Mouse (Mus musculus) stomach, postnatal 0 days (tissue): ENCODE data around the gene Slain1. TPM values are rescaled to one million over a fixed set of nuclear protein-coding genes. Genes with fewer than 3 reads are reported as not detected.

Experiments used
- ATAC-seq: fragments of 200-750 bp; cut with Nextera tagmentation; 2 replicates; pipeline ENCODE4 v1.8.0; 2017; ENCODE audit not compliant: low FRiP score, low TSS enrichment
- DNase-seq: peaks from one replicate; pipeline ENCODE4 v3.0.0-alpha.2; 2016; ENCODE audit warnings: low spot score
- H3K27ac ChIP-seq: fragments of 300-500 bp; sonication (generic); replicated peaks from 2 replicates; pipeline ENCODE4 v1.5.1; 2014; ENCODE audit warnings: mild to moderate bottlenecking, control low read depth
- H3K27me3 ChIP-seq: fragments of 300-500 bp; sonication (generic); 2 replicates; pipeline ENCODE4 v1.6.1; 2014; ENCODE audit warnings: low read length; ENCODE audit not compliant: control insufficient read depth, insufficient read depth
- H3K36me3 ChIP-seq: fragments of 300-500 bp; sonication (generic); 2 replicates; pipeline ENCODE4 v1.6.1; 2014; ENCODE audit warnings: low read length, mixed read lengths; ENCODE audit not compliant: control insufficient read depth, insufficient read depth
- H3K4me1 ChIP-seq: fragments of 300-500 bp; sonication (generic); replicated peaks from 2 replicates; pipeline ENCODE4 v1.6.1; 2014; ENCODE audit warnings: antibody characterized with exemption; ENCODE audit not compliant: control insufficient read depth, insufficient read depth
- H3K4me2 ChIP-seq: fragments of 300-500 bp; sonication (generic); replicated peaks from 2 replicates; pipeline ENCODE4 v1.6.1; 2014; ENCODE audit warnings: low read depth, mild to moderate bottlenecking, control low read depth, moderate library complexity
- H3K4me3 ChIP-seq: fragments of 300-500 bp; sonication (generic); 2 replicates; pipeline ENCODE4 v1.5.1; 2014; ENCODE audit warnings: low read depth, low read length, control low read depth
- H3K9ac ChIP-seq: fragments of 300-500 bp; sonication (generic); 2 replicates; pipeline ENCODE4 v1.6.1; 2014; ENCODE audit warnings: mild to moderate bottlenecking, low read length, control low read depth, mixed read lengths
- H3K9me3 ChIP-seq: fragments of 300-500 bp; sonication (generic); 2 replicates; pipeline ENCODE4 v1.6.1; 2016; ENCODE audit warnings: low read length; ENCODE audit not compliant: control insufficient read depth
- CTCF ChIP-seq: IDR thresholded peaks from 2 replicates; pipeline ENCODE4 v1.5.1; 2016; ENCODE audit warnings: antibody characterized with exemption, low read depth, mild to moderate bottlenecking, moderate library complexity
- EP300 ChIP-seq: optimal IDR thresholded peaks from 2 replicates; pipeline ENCODE3; 2016; ENCODE audit warnings: antibody characterized with exemption
- WGBS: fragments of 180-500 bp; shearing (Covaris S2); extraction: QIAGEN DNeasy Blood & Tissue Kit; methylation state at CpG from one replicate; pipeline ENCODE4 v1.1.7; 2014; 5-methylcytosine and 5-hydroxymethylcytosine counted together
- polyA plus RNA-seq: library from polyadenylated mRNA; unstranded; fragments of >200 nt; fragmentation: Nextera tagmentation; extraction: Ambion mirVana; gene quantifications from 2 replicates; pipeline ENCODE4 v1.2.1, GENCODE M21; 2015

Gene Slain1
- polyA plus RNA-seq, 1 experiment from 2014 or later = 0.93 TPM

GRCm38 (mm10) chr14:103718836-103719575 is 69.0 kb downstream of the Slain1 start:
- ATAC-seq = peak; percentile 85
- Histone ChIP-seq H3K27ac (0 out of 2 replicates have a peak overlapping the region, but pooled peaks have one; percentile 6), H3K36me3 (no peaks in the 10 kb centered on the region), H3K4me3 (no peak overlapping the region), H3K9ac (0 out of 2 replicates have a peak overlapping the region, but pooled peaks have one; percentile 35), H3K9me3 (no peaks in the 10 kb centered on the region), H3K27me3 (no peaks in the 10 kb centered on the region), H3K4me2 (0 out of 2 replicates have a peak overlapping the region, but pooled peaks have one; percentile 29), H3K4me1 (no peaks in the 10 kb centered on the region)
- TF ChIP-seq EP300 (no peak), CTCF (peak; percentile 95)
- 25% methylated on average over 15 of the region's 15 CpGs for WGBS
- DNase-seq = peak; percentile 85

- H3K4me1 ChIP-seq = no peaks in the 10 kb centered on the region
These were observed 70.1 kb downstream of the Slain1 start for GRCm38 (mm10) chr14:103720163-103720562.

DNA sequence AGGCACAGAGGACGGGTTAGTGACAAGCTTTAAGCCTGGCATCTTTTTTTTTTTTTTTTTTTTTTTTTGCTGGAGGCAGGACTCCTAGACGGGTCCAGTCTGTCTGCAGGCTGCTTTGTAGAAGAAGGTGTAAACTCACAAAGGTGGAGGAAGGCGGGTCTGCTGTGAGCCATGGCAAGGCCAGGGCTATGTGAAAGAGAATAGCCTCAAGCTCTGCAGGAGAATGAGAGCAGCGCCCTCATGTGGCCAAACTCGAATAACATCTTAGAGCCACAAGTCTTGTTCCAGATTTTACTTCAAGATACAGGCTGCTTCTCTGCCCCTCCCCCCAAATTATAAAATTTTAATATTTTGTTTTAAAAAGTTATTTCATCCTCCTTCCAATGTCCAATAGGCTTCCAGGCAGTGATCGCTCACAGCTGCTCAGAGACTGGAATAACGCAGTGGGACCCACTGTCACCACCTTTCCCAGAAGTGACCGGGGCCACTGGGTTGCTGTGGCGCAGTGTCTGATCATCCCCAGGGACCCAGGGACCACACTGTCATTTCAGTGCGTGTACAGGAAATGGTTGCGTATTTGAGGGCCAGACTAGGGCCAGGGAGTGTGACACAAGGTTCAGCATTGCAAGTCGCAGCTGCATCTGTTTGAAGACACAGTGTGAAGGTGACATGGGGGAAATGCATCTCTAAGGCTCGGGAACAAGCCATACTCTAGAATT is 70.8 kb downstream of the Slain1 start:
- Histone ChIP-seq H3K27ac (no peak overlapping the region), H3K4me2 (no peak overlapping the region), H3K4me1 (no peaks in the 10 kb centered on the region), H3K4me3 (no peak overlapping the region), H3K27me3 (no peaks in the 10 kb centered on the region), H3K9me3 (no peaks in the 10 kb centered on the region), H3K9ac (no peak overlapping the region), H3K36me3 (no peaks in the 10 kb centered on the region)
- ATAC-seq (no peak), DNase-seq (peak; percentile 73)
- WGBS = 56% methylated on average over 13 of the region's 13 CpGs
- TF ChIP-seq CTCF = peak; percentile 75
- no peak for TF ChIP-seq EP300

More at GRCm38 (mm10) chr14:103720163-103720562, 70.1 kb downstream of the Slain1 start:
- no peak for TF ChIP-seq CTCF
- TF ChIP-seq EP300 = no peak
- H3K9me3 ChIP-seq = no peaks in the 10 kb centered on the region
- H3K9ac ChIP-seq = no peak overlapping the region
- H3K27ac ChIP-seq = no peak overlapping the region
- DNase-seq (no peak), ATAC-seq (no peak)
- no peaks in the 10 kb centered on the region for H3K36me3 ChIP-seq
- WGBS = 80% methylated on average over 7 of the region's 7 CpGs
- H3K4me2 ChIP-seq = no peak overlapping the region
- no peak overlapping the region for H3K4me3 ChIP-seq
- H3K27me3 ChIP-seq = no peaks in the 10 kb centered on the region

- H3K4me3 ChIP-seq = no peak overlapping the region
- H3K9ac ChIP-seq = no peak overlapping the region
- TF ChIP-seq EP300 = no peak
- no peak for TF ChIP-seq CTCF
- no peaks in the 10 kb centered on the region for H3K36me3 ChIP-seq
- ATAC-seq (no peak), DNase-seq (no peak)
- H3K27me3 ChIP-seq = no peaks in the 10 kb centered on the region
- WGBS = 84% methylated on average over 9 of the region's 9 CpGs
- no peaks in the 10 kb centered on the region for H3K4me1 ChIP-seq
- no peak overlapping the region for H3K27ac ChIP-seq
- H3K4me2 ChIP-seq = no peak overlapping the region
- no peaks in the 10 kb centered on the region for H3K9me3 ChIP-seq
These were observed 73.3 kb downstream of the Slain1 start for GRCm38 (mm10) chr14:103723314-103723713.

GRCm38 (mm10) chr14:103723841-103724240 is 73.8 kb downstream of the Slain1 start:
- Histone ChIP-seq H3K36me3 (no peaks in the 10 kb centered on the region), H3K4me2 (no peak overlapping the region), H3K9ac (no peak overlapping the region), H3K4me1 (no peaks in the 10 kb centered on the region), H3K27ac (no peak overlapping the region), H3K9me3 (no peaks in the 10 kb centered on the region), H3K27me3 (no peaks in the 10 kb centered on the region), H3K4me3 (no peak overlapping the region)
- TF ChIP-seq EP300 (no peak), CTCF (no peak)
- ATAC-seq = no peak
- DNase-seq = no peak
- WGBS = 81% methylated on average over 4 of the region's 4 CpGs

- ATAC-seq (no peak), DNase-seq (no peak)
- Histone ChIP-seq H3K4me3 (no peak overlapping the region), H3K4me2 (no peak overlapping the region), H3K27ac (no peak overlapping the region), H3K4me1 (no peaks in the 10 kb centered on the region), H3K9me3 (no peaks in the 10 kb centered on the region), H3K36me3 (no peaks in the 10 kb centered on the region), H3K27me3 (no peaks in the 10 kb centered on the region), H3K9ac (no peak overlapping the region)
- 84% methylated on average over 8 of the region's 8 CpGs for WGBS
- TF ChIP-seq CTCF (no peak), EP300 (no peak)
These were observed 78.5 kb downstream of the Slain1 start for GRCm38 (mm10) chr14:103728506-103728905.
